Mouse (Mus musculus) CH12.LX (cell line): Measurements from ENCODE around the gene 9130019O22Rik. TPM values are rescaled to one million over a fixed set of nuclear protein-coding genes. Genes with fewer than 3 reads are reported as not detected.
A peak's percentile ranks its signal among the peaks of the same experiment; 100 is the strongest.

Experiments used
- DNase-seq: peaks from one replicate; pipeline ENCODE4 v3.0.0-alpha.2; 2013; ENCODE audit errors: extremely low read depth
- H3K27ac ChIP-seq: 2 replicates; pipeline ENCODE4 v1.5.1; 2012; ENCODE audit warnings: low read depth, mild to moderate bottlenecking, control low read depth, moderate library complexity; ENCODE audit not compliant: insufficient read depth
- H3K27me3 ChIP-seq: replicated peaks from 2 replicates; pipeline ENCODE3; 2012; ENCODE audit warnings: inconsistent platforms
- H3K36me3 ChIP-seq, 2 experiments: replicated peaks in 1 of 2; 2 replicates each; pipeline versions ENCODE3 to v1.6.1; 2012; ENCODE audit warnings: inconsistent platforms in 1 of 2, low read length in 1 of 2, mild to moderate bottlenecking in 1 of 2, mixed read lengths in 1 of 2, moderate library complexity in 1 of 2; ENCODE audit not compliant: control insufficient read depth in 1 of 2, insufficient read depth in 1 of 2
- H3K4me1 ChIP-seq, 2 experiments: 2 replicates each; pipeline ENCODE4 v1.6.1; 2012; ENCODE audit warnings: inconsistent platforms in 1 of 2, moderate library complexity in 1 of 2; ENCODE audit not compliant: insufficient read depth in 2 of 2, control insufficient read depth in 1 of 2
- H3K4me2 ChIP-seq: 2 replicates; pipeline ENCODE4 v1.6.1; 2012; ENCODE audit warnings: low read depth, mild to moderate bottlenecking, control low read depth; ENCODE audit not compliant: poor library complexity, insufficient read depth, severe bottlenecking
- H3K4me3 ChIP-seq, 3 experiments: fragments of 150-350 bp in 1 of 3; sonication (generic) in 1 of 3; replicated peaks in 1 of 3; 2 replicates each; pipeline versions ENCODE3 to v1.5.1; 2011 to 2012; ENCODE audit warnings: low read depth in 2 of 3, low read length in 2 of 3, mild to moderate bottlenecking in 2 of 3, moderate library complexity in 2 of 3, control low read depth in 1 of 3, improper control_type of control experiment in 1 of 3, inconsistent platforms in 1 of 3, mixed read lengths in 1 of 3; ENCODE audit not compliant: poor library complexity in 1 of 3
- H3K79me2 ChIP-seq: replicated peaks from 2 replicates; pipeline ENCODE4 v1.6.1; 2012; ENCODE audit warnings: mild to moderate bottlenecking, moderate library complexity; ENCODE audit not compliant: control insufficient read depth, poor library complexity, insufficient read depth, severe bottlenecking; ENCODE audit errors: extremely low read depth
- H3K9ac ChIP-seq: 2 replicates; pipeline ENCODE4 v1.6.1; 2012; ENCODE audit warnings: low read depth, mild to moderate bottlenecking, control low read depth, moderate library complexity; ENCODE audit not compliant: insufficient read depth
- H3K9me3 ChIP-seq: replicated peaks from 2 replicates; pipeline ENCODE3; 2012; ENCODE audit warnings: low read length, inconsistent platforms, mixed read lengths
- CHD1 ChIP-seq: IDR thresholded peaks from 2 replicates; pipeline ENCODE4 v1.6.1; 2012; ENCODE audit warnings: low read depth, low read length, improper control_type of control experiment, inconsistent platforms
- CHD2 ChIP-seq: IDR thresholded peaks from 2 replicates; pipeline ENCODE4 v1.6.1; 2011; ENCODE audit warnings: low read length, improper control_type of control experiment
- IRF4 ChIP-seq: IDR thresholded peaks from 2 replicates; pipeline ENCODE4 v1.6.1; 2014; ENCODE audit warnings: low read depth, mild to moderate bottlenecking, inconsistent platforms, low read length, improper control_type of control experiment
- JUN ChIP-seq: IDR thresholded peaks from 2 replicates; pipeline ENCODE4 v1.6.1; 2011; ENCODE audit warnings: low read depth, mild to moderate bottlenecking, low read length, improper control_type of control experiment, moderate library complexity; ENCODE audit not compliant: insufficient read depth
- MAFK ChIP-seq: IDR thresholded peaks from 2 replicates; pipeline ENCODE4 v1.6.1; 2011; ENCODE audit warnings: low read length, improper control_type of control experiment; ENCODE audit not compliant: insufficient replicate concordance
- MEF2A ChIP-seq: IDR thresholded peaks from 2 replicates; pipeline ENCODE4 v1.6.1; 2014; ENCODE audit warnings: low read depth, mild to moderate bottlenecking, inconsistent platforms, low read length, improper control_type of control experiment, borderline replicate concordance
- MYC ChIP-seq: IDR thresholded peaks from 2 replicates; pipeline ENCODE4 v1.6.1; 2011; ENCODE audit warnings: low read depth, mild to moderate bottlenecking, improper control_type of control experiment, low read length
- NELFE ChIP-seq: IDR thresholded peaks from 2 replicates; pipeline ENCODE4 v1.6.1; 2011; ENCODE audit warnings: low read depth, low read length, improper control_type of control experiment
- POLR2A ChIP-seq: IDR thresholded peaks from 2 replicates; pipeline ENCODE4 v1.6.1; 2011; ENCODE audit warnings: low read depth, mild to moderate bottlenecking, improper control_type of control experiment, low read length
- POLR2AphosphoS2 ChIP-seq: IDR thresholded peaks from 2 replicates; pipeline ENCODE4 v1.6.1; 2011; ENCODE audit warnings: low read depth, low read length, improper control_type of control experiment
- RAD21 ChIP-seq: IDR thresholded peaks from 2 replicates; pipeline ENCODE4 v1.6.1; 2011; ENCODE audit warnings: low read depth, mild to moderate bottlenecking, low read length, improper control_type of control experiment, moderate library complexity
- TCF12 ChIP-seq: IDR thresholded peaks from 2 replicates; pipeline ENCODE4 v1.6.1; 2014; ENCODE audit warnings: low read depth, mild to moderate bottlenecking, inconsistent platforms, low read length, improper control_type of control experiment
- USF1 ChIP-seq: IDR thresholded peaks from 2 replicates; pipeline ENCODE4 v1.6.1; 2014; ENCODE audit warnings: low read depth, mild to moderate bottlenecking, inconsistent platforms, low read length, improper control_type of control experiment
- ZKSCAN1 ChIP-seq: IDR thresholded peaks from 2 replicates; pipeline ENCODE4 v1.6.1; 2012; ENCODE audit warnings: low read depth, inconsistent platforms, low read length, improper control_type of control experiment, borderline replicate concordance
- ZMIZ1 ChIP-seq: IDR thresholded peaks from 2 replicates; pipeline ENCODE4 v1.6.1; 2012; ENCODE audit warnings: low read depth, mild to moderate bottlenecking, inconsistent platforms, low read length, improper control_type of control experiment
- dilution Hi-C: fragments of 300-500 bp; cut with MboI; formaldehyde crosslinking; loops from 2 replicates; pipeline ENCODE4 v1.14.3; 2020; ENCODE audit warnings: low sequenced_read_pairs; ENCODE audit not compliant: extremely low pct_unique_long_range_greater_than_20kb, extremely low pct_ligation_motif_present
- in situ Hi-C: fragments of 300-500 bp; cut with MboI; formaldehyde crosslinking; loops from 3 replicates; pipeline ENCODE4 v1.14.3; 2019; ENCODE audit warnings: low sequenced_read_pairs, low pct_ligation_motif_present, low pct_unique_long_range_greater_than_20kb, mixed read lengths
- polyA plus RNA-seq: library from polyadenylated mRNA; unstranded; fragments of >175 nt; gene quantifications from 2 replicates; pipeline ENCODE4 v1.2.1, GENCODE M21; 2012; ENCODE audit warnings: low read depth; ENCODE audit not compliant: insufficient read length
- total RNA-seq, 2 experiments: library from RNA; depleted of rRNA; stranded (reverse); fragments of 300-350 nt in 1 of 2; fragments of >200 nt in 1 of 2; gene quantifications; 2 replicates each; pipeline ENCODE4 v1.2.3; 2012 to 2014

9130019O22Rik gene
- total and polyA plus RNA-seq, 3 experiments, result 3.3 to 4.2 (median 4.0) TPM

DNA sequence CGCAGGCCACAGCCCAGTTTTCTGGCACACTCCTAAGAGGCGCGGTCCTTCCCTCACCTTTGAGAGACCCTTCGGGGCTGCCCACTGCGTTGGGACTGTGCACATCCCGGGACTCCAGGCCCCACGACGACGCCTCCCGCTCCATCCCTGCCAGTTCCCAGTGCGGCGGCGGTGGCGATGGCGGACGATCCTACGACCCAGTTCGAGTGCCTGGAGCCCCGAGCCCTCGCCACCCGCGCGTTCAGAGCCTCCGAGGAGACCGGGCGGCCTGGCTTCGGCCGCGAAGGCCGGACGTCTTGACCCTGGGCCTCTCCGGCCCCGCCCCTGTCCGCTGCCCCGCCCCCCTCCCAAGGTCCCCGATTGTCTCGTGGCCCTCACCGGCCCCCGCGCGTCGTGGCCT, 41.9 kb downstream of the 9130019O22Rik start:
- TF ChIP-seq JUN (no peak), ZMIZ1 (peak; percentile 53; the same call in 1 of the 2 replicates), USF1 (no peak), MYC (no peak), POLR2A (peak; percentile 64), NELFE (0 out of 2 replicates have a peak, but pooled peaks have one; percentile 13), CHD2 (no peak)
- TF ChIP-seq, all 38 proteins: peak for 3
- Histone ChIP-seq H3K4me3 (peak overlapping the region; percentile 69 to 84 (median 80)), H3K4me1 (peaks cover 0 to 11% of the 10 kb centered on the region in 2 experiments; a peak in 2 of 4 replicates), H3K4me2 (peak overlapping the region; percentile 82), H3K27me3 (peaks cover 8% of the 10 kb centered on the region), H3K9me3 (no peaks in the 10 kb centered on the region), H3K9ac (peak overlapping the region; percentile 93), H3K27ac (no peak overlapping the region; the same call in 1 of the 2 replicates), H3K79me2 (no peaks in the 10 kb centered on the region), H3K36me3 (peaks cover 10 to 24% of the 10 kb centered on the region in 2 experiments)
- dilution Hi-C loops, result no loop called here
- DNase-seq, result no peak
- in situ Hi-C loops, result no loop called here

- no peaks in the 10 kb centered on the region for H3K9me3 ChIP-seq
- H3K27ac ChIP-seq, result no peak overlapping the region
- peak overlapping the region; percentile 93 for H3K9ac ChIP-seq
- H3K27me3 ChIP-seq, result peaks cover 7% of the 10 kb centered on the region
- peak overlapping the region; percentile 82 for H3K4me2 ChIP-seq
- H3K4me1 ChIP-seq, result peaks cover 0 to 11% of the 10 kb centered on the region in 2 experiments; a peak in 2 of 4 replicates
- dilution Hi-C loops (no loop called here), in situ Hi-C loops (no loop called here)
- peaks cover 10 to 24% of the 10 kb centered on the region in 2 experiments for H3K36me3 ChIP-seq
- no peaks in the 10 kb centered on the region for H3K79me2 ChIP-seq
- DNase-seq, result no peak
- H3K4me3 ChIP-seq, result peak overlapping the region in 1 of 3 experiments; percentile 84
- TF ChIP-seq MEF2A, result no peak
- TF ChIP-seq POLR2AphosphoS2, result no peak
- no peak for TF ChIP-seq ZMIZ1
- TF ChIP-seq MAFK, result no peak
- TF ChIP-seq CHD1, result no peak
- TF ChIP-seq IRF4, result no peak
- TF ChIP-seq RAD21, result no peak
- no peak for TF ChIP-seq TCF12
- no peak for TF ChIP-seq NELFE
- TF ChIP-seq ZKSCAN1, result no peak
Observed at GRCm38 (mm10) chr7:127344371-127344770, 42.6 kb downstream of the 9130019O22Rik start.
